Mouse (Mus musculus) embryonic facial prominence, embryonic 12.5 days (tissue): ENCODE data around the gene Srcin1. TPM values are rescaled to one million over a fixed set of nuclear protein-coding genes. Genes with fewer than 3 reads are reported as not detected.

Source experiments
- ATAC-seq: fragments of 200-750 bp; cut with Nextera tagmentation; 2 replicates; pipeline ENCODE4 v1.8.0; 2017; ENCODE audit not compliant: insufficient number of reproducible peaks, insufficient read depth, low FRiP score, low TSS enrichment
- H3K27ac ChIP-seq: fragments of 300-500 bp; sonication (generic); 2 replicates; pipeline ENCODE4 v1.5.1; 2016; ENCODE audit warnings: mild to moderate bottlenecking
- H3K27me3 ChIP-seq: fragments of 300-500 bp; sonication (generic); 2 replicates; pipeline ENCODE4 v1.6.1; 2016; ENCODE audit warnings: mild to moderate bottlenecking, moderate library complexity
- H3K36me3 ChIP-seq: fragments of 300-500 bp; sonication (generic); 2 replicates; pipeline ENCODE4 v1.6.1; 2016; ENCODE audit warnings: mild to moderate bottlenecking
- H3K4me1 ChIP-seq: fragments of 300-500 bp; sonication (generic); 2 replicates; pipeline ENCODE4 v1.6.1; 2016
- H3K4me2 ChIP-seq: fragments of 300-500 bp; sonication (generic); replicated peaks from 2 replicates; pipeline ENCODE4 v1.6.1; 2016; ENCODE audit warnings: mild to moderate bottlenecking, moderate library complexity
- H3K4me3 ChIP-seq: fragments of 300-500 bp; sonication (generic); 2 replicates; pipeline ENCODE4 v1.5.1; 2016; ENCODE audit warnings: mild to moderate bottlenecking
- H3K9ac ChIP-seq: fragments of 300-500 bp; sonication (generic); 2 replicates; pipeline ENCODE4 v1.6.1; 2016; ENCODE audit warnings: mild to moderate bottlenecking, moderate library complexity
- H3K9me3 ChIP-seq: fragments of 300-500 bp; sonication (generic); 2 replicates; pipeline ENCODE4 v1.6.1; 2016; ENCODE audit warnings: mild to moderate bottlenecking, moderate library complexity
- WGBS: fragments of 180-500 bp; shearing (Covaris S2); methylation state at CpG from one replicate; pipeline ENCODE4 v1.1.7; 2016; 5-methylcytosine and 5-hydroxymethylcytosine counted together
- polyA plus RNA-seq: library from polyadenylated mRNA; unstranded; fragments of >200 nt; fragmentation: Nextera tagmentation; extraction: Ambion mirVana; gene quantifications from 2 replicates; pipeline ENCODE4 v1.2.1, GENCODE M21; 2016

The Srcin1 gene
- polyA plus RNA-seq, 1 experiment from 2014 or later, result 1.00 TPM

DNA sequence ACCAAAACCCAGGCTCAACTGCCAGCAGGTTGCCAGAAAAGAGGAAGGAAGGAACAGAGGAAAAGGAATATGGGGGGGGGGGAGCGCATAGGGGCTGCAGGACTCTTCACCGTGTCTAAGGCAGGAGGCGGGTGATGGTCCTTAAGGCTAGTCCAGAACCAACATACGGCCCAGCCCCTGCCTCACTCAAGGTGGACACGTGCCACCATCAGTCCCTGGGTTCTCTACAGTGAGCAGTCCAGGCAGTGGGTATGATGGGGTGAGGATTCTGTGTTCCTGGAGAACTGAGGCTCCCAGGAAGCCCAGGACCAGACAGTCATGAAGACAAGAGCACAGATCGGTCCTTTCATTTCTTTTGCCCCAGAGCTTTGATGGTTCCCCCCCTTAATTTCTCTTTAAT is 45.9 kb downstream of the Srcin1 start:
- Histone ChIP-seq H3K4me1 (peaks cover 17% of the 10 kb centered on the region), H3K4me3 (no peak overlapping the region), H3K4me2 (no peak overlapping the region), H3K9ac (no peak overlapping the region), H3K27ac (no peak overlapping the region), H3K27me3 (peaks cover 46% of the 10 kb centered on the region), H3K9me3 (no peaks in the 10 kb centered on the region), H3K36me3 (no peaks in the 10 kb centered on the region)
- no peak for ATAC-seq
- WGBS, result 78% methylated on average over 6 of the region's 6 CpGs

DNA sequence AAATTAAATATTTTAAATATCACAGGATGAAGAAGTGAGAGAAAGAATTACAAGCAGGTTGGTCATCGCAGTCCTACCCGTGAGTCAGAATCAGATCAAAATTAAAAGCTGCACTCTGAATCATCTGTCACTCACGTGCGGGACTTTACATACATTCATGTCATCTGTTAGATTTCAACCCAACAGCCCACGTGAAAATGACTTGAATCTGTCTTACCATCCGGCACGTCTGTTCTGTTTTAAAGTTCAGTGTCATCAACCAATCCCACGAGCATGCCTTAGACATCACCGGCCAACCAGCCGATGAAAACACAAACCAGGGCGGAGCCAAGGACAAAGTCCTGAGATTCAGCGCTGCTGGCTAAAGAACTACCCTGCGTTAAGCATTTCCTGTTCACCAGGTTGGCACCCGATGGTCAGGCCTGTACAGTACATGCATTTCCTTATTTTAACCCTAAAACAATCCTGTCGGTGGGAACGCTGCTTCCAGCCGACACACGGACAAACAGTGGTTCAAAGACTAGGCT is 47.6 kb downstream of the Srcin1 start:
- peaks cover 22% of the 10 kb centered on the region for H3K4me1 ChIP-seq
- 66% methylated on average over 18 of the region's 18 CpGs for WGBS
- H3K9me3 ChIP-seq, result no peaks in the 10 kb centered on the region

DNA sequence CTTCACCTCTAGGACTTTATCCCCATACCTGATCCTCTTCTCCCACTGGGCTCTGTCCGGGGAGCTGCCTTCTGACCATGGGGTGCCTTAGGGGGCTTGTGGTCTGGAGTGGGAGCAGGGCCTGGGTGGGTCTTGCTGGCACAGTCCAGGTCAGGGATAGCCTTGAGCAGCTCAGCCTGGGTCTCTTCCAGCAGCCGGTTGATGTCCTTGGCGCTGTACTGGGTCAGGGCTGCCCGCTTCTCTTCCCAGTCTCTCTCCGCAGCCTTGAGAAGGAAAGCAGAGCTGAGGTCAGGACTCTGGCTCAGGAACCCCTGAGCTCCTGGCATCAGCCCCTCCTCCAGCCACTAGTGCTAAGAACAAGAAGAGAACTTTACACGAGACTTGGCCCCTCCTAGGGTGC is 50.7 kb downstream of the Srcin1 start:
- no peaks in the 10 kb centered on the region for H3K36me3 ChIP-seq
- H3K4me1 ChIP-seq, result peaks cover 17% of the 10 kb centered on the region
- no peak overlapping the region for H3K9ac ChIP-seq
- H3K27ac ChIP-seq, result no peak overlapping the region
- 83% methylated on average over 6 of the region's 6 CpGs for WGBS
- H3K4me2 ChIP-seq, result no peak overlapping the region
- H3K27me3 ChIP-seq, result 0 out of 2 replicates have a peak, but pooled peaks cover 5% of the 10 kb centered on the region
- no peak overlapping the region for H3K4me3 ChIP-seq
- ATAC-seq, result no peak
- no peaks in the 10 kb centered on the region for H3K9me3 ChIP-seq

More for the DNA sequence above, 47.6 kb downstream of the Srcin1 start:
- Histone ChIP-seq H3K27me3 (peaks cover 29% of the 10 kb centered on the region), H3K27ac (no peak overlapping the region), H3K4me3 (no peak overlapping the region), H3K9ac (no peak overlapping the region), H3K36me3 (no peaks in the 10 kb centered on the region), H3K4me2 (no peak overlapping the region)
- ATAC-seq, result no peak

DNA sequence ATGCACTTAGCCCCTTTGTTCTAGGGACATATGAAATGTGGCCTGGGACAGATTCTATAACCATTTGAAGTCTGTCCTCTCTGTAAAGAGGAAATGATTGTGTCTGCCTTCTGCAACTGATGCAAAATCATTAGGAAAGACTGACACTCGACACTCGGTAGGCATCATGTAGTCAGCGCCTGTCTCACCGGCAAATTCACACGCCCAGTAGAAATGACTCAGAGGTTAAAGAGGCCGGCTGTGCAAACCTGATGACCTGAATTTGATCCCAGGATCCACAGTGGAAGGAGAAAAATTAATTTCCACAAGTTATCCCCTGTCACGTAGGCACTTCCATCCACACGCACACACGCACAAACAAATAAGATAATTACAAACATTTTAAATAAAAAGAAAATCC is 51.7 kb downstream of the Srcin1 start:
- WGBS, result 34% methylated on average over 9 of the region's 9 CpGs
- no peaks in the 10 kb centered on the region for H3K27me3 ChIP-seq
- no peaks in the 10 kb centered on the region for H3K36me3 ChIP-seq
- no peak for ATAC-seq
- H3K27ac ChIP-seq, result no peak overlapping the region
- no peak overlapping the region for H3K9ac ChIP-seq
- no peaks in the 10 kb centered on the region for H3K9me3 ChIP-seq
- peaks cover 17% of the 10 kb centered on the region for H3K4me1 ChIP-seq
- no peak overlapping the region for H3K4me3 ChIP-seq
- H3K4me2 ChIP-seq, result no peak overlapping the region

DNA sequence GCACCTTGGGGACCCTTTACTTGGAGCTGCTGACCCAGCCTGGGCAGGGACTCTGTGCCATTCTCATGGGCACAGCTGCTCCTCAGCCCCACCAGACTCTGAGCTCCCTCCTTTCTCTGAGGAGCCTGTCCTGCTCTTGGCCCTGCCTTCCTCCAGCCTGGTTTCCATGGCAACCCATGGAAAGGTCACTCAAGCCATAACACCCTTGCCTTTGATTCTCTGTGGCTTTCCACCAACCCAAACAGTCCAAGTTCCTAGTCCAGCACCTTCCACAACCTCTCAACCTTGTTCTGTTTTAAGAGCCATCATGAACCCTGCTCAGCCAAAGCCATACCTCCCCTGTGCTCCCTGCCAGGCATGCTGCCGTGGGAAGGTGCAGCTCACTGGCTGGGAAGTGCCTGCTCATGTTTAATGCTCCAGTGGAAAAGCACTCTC is 52.1 kb downstream of the Srcin1 start:
- Histone ChIP-seq H3K4me2 (no peak overlapping the region), H3K27ac (no peak overlapping the region), H3K4me1 (peaks cover 17% of the 10 kb centered on the region), H3K9ac (no peak overlapping the region), H3K9me3 (no peaks in the 10 kb centered on the region), H3K27me3 (no peaks in the 10 kb centered on the region), H3K36me3 (no peaks in the 10 kb centered on the region), H3K4me3 (no peak overlapping the region)
- no peak; the same call in 1 of the 2 replicates for ATAC-seq
- WGBS, result 0% methylated on average over 1 of the region's 1 CpGs

DNA sequence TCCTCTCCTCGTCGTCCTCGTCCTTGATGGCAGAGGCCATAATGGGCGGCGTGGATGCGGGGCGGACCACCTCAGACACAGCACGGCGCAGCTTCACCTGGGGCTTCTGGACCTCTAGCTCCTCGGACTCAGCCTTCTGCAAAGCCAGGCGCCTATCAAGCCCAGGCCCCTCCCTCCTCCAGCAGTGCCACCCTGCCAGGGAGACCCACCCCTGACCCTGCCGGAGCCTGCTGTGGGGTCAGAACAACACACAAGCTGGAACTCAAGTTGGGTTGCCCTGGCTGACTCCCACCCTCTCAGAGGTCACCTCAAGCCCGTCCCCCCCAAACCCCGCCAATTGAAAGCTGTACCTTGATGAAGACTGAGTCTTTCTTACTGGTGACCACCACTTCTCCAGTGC is 52.9 kb downstream of the Srcin1 start:
- Histone ChIP-seq H3K27me3 (no peaks in the 10 kb centered on the region), H3K9me3 (no peaks in the 10 kb centered on the region), H3K4me2 (no peak overlapping the region), H3K36me3 (no peaks in the 10 kb centered on the region), H3K27ac (no peak overlapping the region), H3K4me3 (no peak overlapping the region), H3K4me1 (peaks cover 17% of the 10 kb centered on the region), H3K9ac (no peak overlapping the region)
- no peak for ATAC-seq
- WGBS, result 84% methylated on average over 14 of the region's 14 CpGs

DNA sequence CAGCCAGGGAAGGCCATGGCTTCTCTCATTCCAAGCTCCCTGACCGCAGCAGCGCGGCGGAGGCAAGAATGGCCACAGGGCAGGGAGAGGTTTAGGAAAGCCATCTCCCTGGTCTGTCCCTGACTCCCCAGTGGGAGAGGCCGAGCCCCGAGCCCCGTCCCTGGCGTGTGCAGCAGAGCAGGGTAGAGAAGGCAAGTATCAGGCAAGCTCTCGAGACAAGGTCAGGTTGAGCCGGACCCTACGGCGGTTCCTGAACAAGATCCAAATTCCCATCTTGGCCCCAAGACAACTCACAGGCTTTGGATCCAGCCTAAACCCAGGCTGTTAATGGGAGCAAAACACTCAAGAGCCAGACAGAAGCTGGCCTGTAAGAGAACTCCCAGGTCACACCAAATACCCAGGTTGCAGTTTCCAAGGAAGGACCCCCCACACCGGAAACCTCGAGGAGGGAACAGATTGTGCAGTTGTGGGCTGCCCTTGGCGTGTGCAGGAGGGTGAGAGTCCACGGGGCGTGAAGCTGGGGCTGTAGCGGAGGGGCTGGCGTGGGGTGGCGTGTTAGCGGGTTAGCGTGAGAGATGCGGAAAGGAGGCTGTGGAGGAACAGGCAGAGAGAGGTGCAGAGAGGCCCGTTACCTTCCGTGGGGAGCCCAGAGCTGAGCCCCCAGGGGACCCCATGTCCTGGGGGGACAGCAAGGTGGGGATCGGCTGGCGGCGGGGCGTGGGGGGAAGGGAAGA is 54.1 kb downstream of the Srcin1 start:
- ATAC-seq, result no peak
- H3K9ac ChIP-seq, result 0 out of 2 replicates have a peak overlapping the region, but pooled peaks have one; percentile 19
- H3K27me3 ChIP-seq, result no peaks in the 10 kb centered on the region
- H3K4me2 ChIP-seq, result no peak overlapping the region
- peaks cover 17% of the 10 kb centered on the region for H3K4me1 ChIP-seq
- no peaks in the 10 kb centered on the region for H3K9me3 ChIP-seq
- 79% methylated on average over 29 of the region's 29 CpGs for WGBS
- H3K36me3 ChIP-seq, result no peaks in the 10 kb centered on the region
- H3K27ac ChIP-seq, result no peak overlapping the region
- no peak overlapping the region for H3K4me3 ChIP-seq

DNA sequence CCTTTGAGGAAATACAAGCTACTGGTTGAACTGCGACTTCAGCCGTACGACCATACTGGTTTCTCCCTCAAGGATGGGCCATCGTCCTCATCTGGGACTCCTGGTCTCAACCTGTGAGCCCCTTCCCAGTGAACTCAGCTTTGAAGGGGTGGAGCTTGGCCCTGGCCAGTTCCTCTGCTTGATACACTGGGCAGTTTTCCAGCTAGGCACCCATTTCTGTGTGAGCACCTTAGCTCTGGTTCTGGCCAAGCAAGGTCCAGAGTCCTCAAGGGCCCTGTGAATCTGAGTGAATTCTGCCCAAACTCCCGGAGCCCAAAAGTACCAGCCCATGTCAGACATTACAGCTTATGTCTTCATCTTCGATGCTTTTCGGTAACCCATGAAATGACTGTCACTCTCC is 55.4 kb downstream of the Srcin1 start:
- H3K27me3 ChIP-seq, result no peaks in the 10 kb centered on the region
- ATAC-seq, result no peak
- peaks cover 17% of the 10 kb centered on the region for H3K4me1 ChIP-seq
- no peaks in the 10 kb centered on the region for H3K36me3 ChIP-seq
- no peak overlapping the region for H3K4me2 ChIP-seq
- 87% methylated on average over 7 of the region's 7 CpGs for WGBS
- H3K9me3 ChIP-seq, result no peaks in the 10 kb centered on the region
- no peak overlapping the region for H3K27ac ChIP-seq
- H3K4me3 ChIP-seq, result no peak overlapping the region
- no peak overlapping the region for H3K9ac ChIP-seq

DNA sequence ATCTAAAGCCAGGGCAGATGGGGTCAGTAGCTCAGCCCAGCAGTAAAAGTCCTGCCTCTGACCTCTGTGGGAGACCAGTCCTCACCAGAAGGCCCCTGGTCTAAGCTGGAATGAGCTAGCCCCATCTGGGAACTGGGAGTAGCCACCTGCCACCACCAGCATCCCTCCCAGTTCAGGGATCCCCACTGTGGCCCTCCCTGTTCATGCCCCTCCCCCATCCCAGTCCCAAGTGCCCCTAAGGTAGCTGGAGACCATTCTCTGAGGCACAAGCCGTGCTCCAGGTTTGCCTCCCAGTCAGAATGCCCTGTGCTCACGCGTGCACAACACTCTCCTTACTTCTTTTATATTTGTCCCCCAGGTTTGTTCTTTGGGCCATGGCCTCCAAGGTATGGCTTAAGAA is 62.9 kb downstream of the Srcin1 start:
- Histone ChIP-seq H3K9me3 (no peaks in the 10 kb centered on the region), H3K4me2 (no peak overlapping the region), H3K27me3 (peaks cover 4% of the 10 kb centered on the region; the same call in 1 of the 2 replicates), H3K9ac (no peak overlapping the region), H3K4me3 (no peak overlapping the region), H3K27ac (no peak overlapping the region), H3K4me1 (0 out of 2 replicates have a peak, but pooled peaks cover 11% of the 10 kb centered on the region), H3K36me3 (no peaks in the 10 kb centered on the region)
- WGBS, result 76% methylated on average over 3 of the region's 3 CpGs
- ATAC-seq, result no peak

DNA sequence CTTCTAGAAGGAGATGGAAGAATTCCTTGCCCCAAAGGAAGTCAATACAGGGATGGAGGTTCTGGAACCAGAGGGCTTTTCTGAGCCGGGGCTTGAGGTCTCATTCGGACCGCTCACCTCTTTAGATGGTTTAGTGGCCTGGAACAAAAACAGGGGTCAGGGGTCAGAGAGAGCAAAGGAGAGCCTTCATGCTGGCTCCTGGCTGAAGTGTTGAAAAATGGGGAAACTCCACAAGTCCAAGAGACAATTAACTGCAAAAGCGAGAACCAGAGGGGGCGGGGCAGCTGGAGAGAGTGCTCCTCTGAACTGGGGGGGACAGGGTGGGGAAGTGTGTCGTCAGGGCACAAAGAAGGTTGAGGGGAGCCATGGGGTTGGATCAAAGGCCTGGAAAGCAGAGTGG is 63.5 kb downstream of the Srcin1 start:
- no peak overlapping the region for H3K27ac ChIP-seq
- ATAC-seq, result no peak
- WGBS, result 53% methylated on average over 6 of the region's 6 CpGs
- no peaks in the 10 kb centered on the region for H3K36me3 ChIP-seq
- no peak overlapping the region for H3K9ac ChIP-seq
- H3K27me3 ChIP-seq, result peaks cover 6% of the 10 kb centered on the region; the same call in 1 of the 2 replicates
- H3K4me3 ChIP-seq, result no peak overlapping the region
- 0 out of 2 replicates have a peak overlapping the region, but pooled peaks have one; percentile 14 for H3K4me2 ChIP-seq
- H3K4me1 ChIP-seq, result 0 out of 2 replicates have a peak, but pooled peaks cover 11% of the 10 kb centered on the region
- H3K9me3 ChIP-seq, result no peaks in the 10 kb centered on the region

DNA sequence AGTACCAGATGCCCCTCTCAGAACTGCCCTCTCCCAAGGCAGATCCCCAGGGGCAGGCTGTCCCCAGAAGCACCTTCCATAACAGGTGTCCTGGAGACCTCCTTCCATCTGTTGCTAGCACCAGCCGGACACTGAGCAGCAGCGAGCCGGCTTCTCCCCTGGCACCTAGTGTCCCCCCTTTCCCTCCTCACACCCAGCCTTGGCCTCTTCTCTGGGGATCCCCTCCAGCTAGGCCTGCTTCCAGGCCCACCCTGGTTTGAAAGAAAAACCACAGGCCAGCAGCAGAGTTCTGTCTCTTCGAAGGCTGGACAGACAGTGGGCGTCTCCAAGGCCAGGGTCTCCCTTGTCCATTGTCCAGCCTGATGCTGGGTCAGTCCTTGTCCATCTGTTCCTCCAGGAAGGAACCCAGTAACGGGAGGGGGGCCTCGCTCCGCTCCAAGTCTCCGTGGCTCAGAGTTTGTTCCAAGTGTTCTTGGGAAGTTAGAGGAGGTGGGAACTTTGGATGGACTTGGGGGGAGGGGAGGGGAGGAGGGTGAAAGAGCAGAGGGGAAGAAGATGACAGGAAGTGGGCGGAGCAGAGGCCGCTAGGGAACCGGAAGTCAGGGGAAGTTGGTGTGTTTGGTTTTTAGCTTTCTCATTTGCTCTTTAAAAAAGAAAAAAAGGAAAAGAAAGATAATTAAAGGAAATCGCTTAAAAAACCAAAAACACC is 64.2 kb downstream of the Srcin1 start:
- Histone ChIP-seq H3K9ac (no peak overlapping the region), H3K27ac (no peak overlapping the region; the same call in 1 of the 2 replicates), H3K4me3 (no peak overlapping the region), H3K9me3 (no peaks in the 10 kb centered on the region), H3K36me3 (no peaks in the 10 kb centered on the region), H3K4me1 (0 out of 2 replicates have a peak, but pooled peaks cover 11% of the 10 kb centered on the region), H3K4me2 (0 out of 2 replicates have a peak overlapping the region, but pooled peaks have one; percentile 14), H3K27me3 (peaks cover 6% of the 10 kb centered on the region; the same call in 1 of the 2 replicates)
- no peak for ATAC-seq
- 48% methylated on average over 13 of the region's 13 CpGs for WGBS
